Mouse (Mus musculus): ENCODE measurements around the gene Nup133. TPM values are rescaled to one million over a fixed set of nuclear protein-coding genes. Genes with fewer than 3 reads are reported as not detected.
A peak's percentile ranks its signal among the peaks of the same experiment; 100 is the strongest.

The Nup133 gene
- polyA plus RNA-seq, 1 experiment from 2014 or later: 8.5 TPM

- TF ChIP-seq CTCF (IDR thresholded peaks at IDR 0.05; ENCODE audit: low read depth): 0 out of 2 replicates have a peak, but pooled peaks have one; percentile 3
- no peaks in the 10 kb centered on the region for H3K27me3 ChIP-seq (replicated peaks; ENCODE audit: control insufficient read depth, insufficient read depth, low read length)
- no peak overlapping the region for H3K9ac ChIP-seq (ENCODE audit: low read depth, low read length)
- 83% methylated on average over 7 of the region's 7 CpGs for WGBS
- H3K4me2 ChIP-seq (replicated peaks; ENCODE audit: low read depth): no peak overlapping the region
- no peaks in the 10 kb centered on the region for H3K9me3 ChIP-seq (ENCODE audit: control insufficient read depth)
- no peak overlapping the region for H3K27ac ChIP-seq (ENCODE audit: low read depth, low read length)
- H3K36me3 ChIP-seq (ENCODE audit: control insufficient read depth, insufficient read depth): peaks cover 49% of the 10 kb centered on the region
- ATAC-seq: no peak
- H3K4me3 ChIP-seq (ENCODE audit: low read depth, low read length): no peak overlapping the region
- H3K4me1 ChIP-seq (replicated peaks; ENCODE audit: control insufficient read depth, insufficient read depth, low read length): no peaks in the 10 kb centered on the region
Observed at GRCm38 (mm10) chr8:123902653-123903052, 46.4 kb downstream of the Nup133 start.

GRCm38 (mm10) chr8:123899366-123899765 lies 49.7 kb downstream of the Nup133 start:
- Histone ChIP-seq H3K27me3 (replicated peaks; ENCODE audit: control insufficient read depth, insufficient read depth, low read length) (peaks cover 3% of the 10 kb centered on the region), H3K9ac (ENCODE audit: low read depth, low read length) (no peak overlapping the region), H3K9me3 (ENCODE audit: control insufficient read depth) (no peaks in the 10 kb centered on the region), H3K27ac (ENCODE audit: low read depth, low read length) (no peak overlapping the region), H3K4me1 (replicated peaks; ENCODE audit: control insufficient read depth, insufficient read depth, low read length) (no peaks in the 10 kb centered on the region), H3K36me3 (ENCODE audit: control insufficient read depth, insufficient read depth) (peaks cover 25% of the 10 kb centered on the region), H3K4me2 (replicated peaks; ENCODE audit: low read depth) (no peak overlapping the region), H3K4me3 (ENCODE audit: low read depth, low read length) (no peak overlapping the region)
- 86% methylated on average over 7 of the region's 7 CpGs for WGBS
- TF ChIP-seq CTCF (IDR thresholded peaks at IDR 0.05; ENCODE audit: low read depth): no peak
- ATAC-seq: no peak

GRCm38 (mm10) chr8:123898576-123898975 lies 50.5 kb downstream of the Nup133 start:
- TF ChIP-seq CTCF (IDR thresholded peaks at IDR 0.05; ENCODE audit: low read depth): no peak
- H3K27me3 ChIP-seq (replicated peaks; ENCODE audit: control insufficient read depth, insufficient read depth, low read length): peaks cover 11% of the 10 kb centered on the region
- no peak overlapping the region for H3K9ac ChIP-seq (ENCODE audit: low read depth, low read length)
- peaks cover 17% of the 10 kb centered on the region for H3K36me3 ChIP-seq (ENCODE audit: control insufficient read depth, insufficient read depth)
- ATAC-seq: no peak
- no peak overlapping the region for H3K27ac ChIP-seq (ENCODE audit: low read depth, low read length)
- 93% methylated on average over 5 of the region's 5 CpGs for WGBS
- no peaks in the 10 kb centered on the region for H3K4me1 ChIP-seq (replicated peaks; ENCODE audit: control insufficient read depth, insufficient read depth, low read length)
- H3K4me3 ChIP-seq (ENCODE audit: low read depth, low read length): no peak overlapping the region
- H3K4me2 ChIP-seq (replicated peaks; ENCODE audit: low read depth): no peak overlapping the region
- no peaks in the 10 kb centered on the region for H3K9me3 ChIP-seq (ENCODE audit: control insufficient read depth)

GRCm38 (mm10) chr8:123896774-123897173 lies 52.3 kb downstream of the Nup133 start:
- peak overlapping the region; percentile 51 for H3K4me2 ChIP-seq (replicated peaks; ENCODE audit: low read depth)
- WGBS: 46% methylated on average over 10 of the region's 10 CpGs
- H3K9ac ChIP-seq (ENCODE audit: low read depth, low read length): no peak overlapping the region
- H3K27me3 ChIP-seq (replicated peaks; ENCODE audit: control insufficient read depth, insufficient read depth, low read length): peaks cover 29% of the 10 kb centered on the region
- H3K4me3 ChIP-seq (ENCODE audit: low read depth, low read length): no peak overlapping the region
- peaks cover 12% of the 10 kb centered on the region for H3K36me3 ChIP-seq (ENCODE audit: control insufficient read depth, insufficient read depth)
- TF ChIP-seq CTCF (IDR thresholded peaks at IDR 0.05; ENCODE audit: low read depth): no peak
- H3K9me3 ChIP-seq (ENCODE audit: control insufficient read depth): no peaks in the 10 kb centered on the region
- no peaks in the 10 kb centered on the region for H3K4me1 ChIP-seq (replicated peaks; ENCODE audit: control insufficient read depth, insufficient read depth, low read length)
- ATAC-seq: peak; percentile 32
- peak overlapping the region; percentile 35; the same call in 1 of the 2 replicates for H3K27ac ChIP-seq (ENCODE audit: low read depth, low read length)

GRCm38 (mm10) chr8:123896366-123896761 lies 52.7 kb downstream of the Nup133 start:
- Histone ChIP-seq H3K4me1 (replicated peaks; ENCODE audit: control insufficient read depth, insufficient read depth, low read length) (no peaks in the 10 kb centered on the region), H3K9ac (ENCODE audit: low read depth, low read length) (no peak overlapping the region), H3K4me3 (ENCODE audit: low read depth, low read length) (no peak overlapping the region), H3K27ac (ENCODE audit: low read depth, low read length) (peak overlapping the region; percentile 35; the same call in 1 of the 2 replicates), H3K9me3 (ENCODE audit: control insufficient read depth) (no peaks in the 10 kb centered on the region), H3K27me3 (replicated peaks; ENCODE audit: control insufficient read depth, insufficient read depth, low read length) (peaks cover 33% of the 10 kb centered on the region), H3K36me3 (ENCODE audit: control insufficient read depth, insufficient read depth) (peaks cover 8% of the 10 kb centered on the region), H3K4me2 (replicated peaks; ENCODE audit: low read depth) (peak overlapping the region; percentile 51)
- TF ChIP-seq CTCF (IDR thresholded peaks at IDR 0.05; ENCODE audit: low read depth): no peak
- ATAC-seq: peak; percentile 65
- WGBS: 27% methylated on average over 14 of the region's 14 CpGs

GRCm38 (mm10) chr8:123895680-123896365 lies 53.2 kb downstream of the Nup133 start:
- H3K4me3 ChIP-seq (ENCODE audit: low read depth, low read length): no peak overlapping the region
- no peak for ATAC-seq
- WGBS: 60% methylated on average over 9 of the region's 9 CpGs
- H3K4me2 ChIP-seq (replicated peaks; ENCODE audit: low read depth): peak overlapping the region; percentile 51
- TF ChIP-seq CTCF (IDR thresholded peaks at IDR 0.05; ENCODE audit: low read depth): no peak
- H3K27ac ChIP-seq (ENCODE audit: low read depth, low read length): no peak overlapping the region
- no peaks in the 10 kb centered on the region for H3K4me1 ChIP-seq (replicated peaks; ENCODE audit: control insufficient read depth, insufficient read depth, low read length)
- H3K36me3 ChIP-seq (ENCODE audit: control insufficient read depth, insufficient read depth): peaks cover 2% of the 10 kb centered on the region; the same call in 1 of the 2 replicates
- peaks cover 39% of the 10 kb centered on the region for H3K27me3 ChIP-seq (replicated peaks; ENCODE audit: control insufficient read depth, insufficient read depth, low read length)
- no peaks in the 10 kb centered on the region for H3K9me3 ChIP-seq (ENCODE audit: control insufficient read depth)
- no peak overlapping the region for H3K9ac ChIP-seq (ENCODE audit: low read depth, low read length)

Measured in intestine, postnatal 0 days (tissue).